Mouse (Mus musculus) hindbrain, embryonic 13.5 days (tissue): ENCODE data around the gene Hivep3. TPM values are rescaled to one million over a fixed set of nuclear protein-coding genes. Genes with fewer than 3 reads are reported as not detected.

Source experiments
- ATAC-seq: fragments of 200-750 bp; cut with Nextera tagmentation; 2 replicates; pipeline ENCODE4 v1.8.0; 2017; ENCODE audit warnings: moderate TSS enrichment; ENCODE audit not compliant: low FRiP score
- H3K27ac ChIP-seq: fragments of 300-500 bp; sonication (generic); 2 replicates; pipeline ENCODE4 v1.5.1; 2015; ENCODE audit warnings: inconsistent platforms, mild to moderate bottlenecking, moderate library complexity
- H3K27me3 ChIP-seq: fragments of 300-500 bp; sonication (generic); 2 replicates; pipeline ENCODE4 v1.6.1; 2015; ENCODE audit warnings: mild to moderate bottlenecking, inconsistent platforms
- H3K36me3 ChIP-seq: fragments of 300-500 bp; sonication (generic); 2 replicates; pipeline ENCODE4 v1.6.1; 2015; ENCODE audit warnings: mild to moderate bottlenecking, inconsistent platforms
- H3K4me1 ChIP-seq: fragments of 300-500 bp; sonication (generic); replicated peaks from 2 replicates; pipeline ENCODE4 v1.6.1; 2015; ENCODE audit warnings: inconsistent platforms
- H3K4me2 ChIP-seq: fragments of 300-500 bp; sonication (generic); 2 replicates; pipeline ENCODE4 v1.6.1; 2015; ENCODE audit warnings: inconsistent platforms, mild to moderate bottlenecking, moderate library complexity
- H3K4me3 ChIP-seq: fragments of 300-500 bp; sonication (generic); 2 replicates; pipeline ENCODE4 v1.5.1; 2015; ENCODE audit warnings: mild to moderate bottlenecking, inconsistent platforms
- H3K9ac ChIP-seq: fragments of 300-500 bp; sonication (generic); 2 replicates; pipeline ENCODE4 v1.6.1; 2015; ENCODE audit warnings: mild to moderate bottlenecking, inconsistent platforms
- H3K9me3 ChIP-seq: fragments of 300-500 bp; sonication (generic); 2 replicates; pipeline ENCODE4 v1.6.1; 2016; ENCODE audit warnings: inconsistent platforms
- WGBS: fragments of 180-500 bp; shearing (Covaris S2); methylation state at CpG from one replicate; pipeline ENCODE4 v1.1.7; 2015; 5-methylcytosine and 5-hydroxymethylcytosine counted together
- polyA plus RNA-seq: library from polyadenylated mRNA; unstranded; fragments of >200 nt; fragmentation: Nextera tagmentation; extraction: Ambion mirVana; gene quantifications from 2 replicates; pipeline ENCODE4 v1.2.1, GENCODE M21; 2015

Hivep3 gene
- polyA plus RNA-seq, 1 experiment from 2014 or later = 12.8 TPM

- Histone ChIP-seq H3K36me3 (no peaks in the 10 kb centered on the region), H3K9me3 (no peaks in the 10 kb centered on the region), H3K27me3 (no peaks in the 10 kb centered on the region), H3K4me2 (no peak overlapping the region), H3K27ac (peak overlapping the region; percentile 12; the same call in 1 of the 2 replicates), H3K4me1 (peaks cover 16% of the 10 kb centered on the region), H3K9ac (no peak overlapping the region), H3K4me3 (no peak overlapping the region)
- ATAC-seq = no peak
- 71% methylated on average over 3 of the region's 3 CpGs for WGBS
These were observed 132.4 kb downstream of the Hivep3 start for GRCm38 (mm10) chr4:119865827-119866455.

DNA sequence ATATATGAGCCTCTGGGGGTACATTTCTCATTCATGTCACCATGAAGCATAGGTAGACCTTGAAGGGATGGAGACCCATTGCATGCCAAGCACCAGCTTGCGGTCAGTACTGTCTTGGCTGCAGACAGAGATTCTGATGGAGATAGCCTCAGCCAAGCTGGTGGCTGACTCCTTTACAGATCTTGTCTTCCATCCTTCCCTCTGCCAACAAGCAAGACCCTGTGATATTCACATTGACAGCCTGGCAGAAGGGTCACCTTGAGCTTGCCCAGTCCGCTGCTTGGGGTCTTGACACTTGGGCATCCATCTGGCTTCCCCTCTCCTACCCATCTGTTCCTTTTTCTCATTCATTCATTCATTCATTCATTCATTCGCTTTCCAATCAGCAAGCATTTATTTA, 133.5 kb downstream of the Hivep3 start:
- Histone ChIP-seq H3K9me3 (no peaks in the 10 kb centered on the region), H3K27ac (no peak overlapping the region), H3K27me3 (no peaks in the 10 kb centered on the region), H3K4me1 (peaks cover 6% of the 10 kb centered on the region), H3K9ac (no peak overlapping the region), H3K36me3 (no peaks in the 10 kb centered on the region), H3K4me3 (no peak overlapping the region), H3K4me2 (no peak overlapping the region)
- ATAC-seq = no peak
- 94% methylated on average over 3 of the region's 3 CpGs for WGBS

DNA sequence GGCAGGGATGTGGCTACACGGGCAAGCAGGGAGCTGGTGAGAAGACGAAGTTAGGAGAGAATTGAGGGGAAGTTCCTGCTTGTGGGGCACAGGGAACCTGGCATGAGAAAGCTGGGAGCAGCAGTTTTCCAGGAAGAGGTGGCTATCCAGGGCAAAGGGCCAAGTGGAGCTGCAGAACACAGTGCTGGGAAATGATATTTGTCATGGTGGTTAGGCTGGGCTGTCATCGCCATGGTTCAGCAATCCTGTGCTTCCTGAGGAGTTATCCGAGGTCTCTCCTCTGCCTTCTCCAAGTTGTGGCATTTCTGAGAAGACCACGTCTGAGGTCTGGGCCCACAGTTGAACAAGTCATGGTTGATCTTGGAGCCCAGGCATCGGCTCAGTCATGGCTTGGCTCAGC, 136.8 kb downstream of the Hivep3 start:
- Histone ChIP-seq H3K4me1 (peaks cover 6% of the 10 kb centered on the region), H3K4me2 (no peak overlapping the region), H3K9me3 (no peaks in the 10 kb centered on the region), H3K27ac (no peak overlapping the region), H3K9ac (no peak overlapping the region), H3K36me3 (0 out of 2 replicates have a peak, but pooled peaks cover 6% of the 10 kb centered on the region), H3K27me3 (no peaks in the 10 kb centered on the region), H3K4me3 (no peak overlapping the region)
- no peak for ATAC-seq
- WGBS = 86% methylated on average over 6 of the region's 6 CpGs

GRCm38 (mm10) chr4:119871441-119871840, 137.9 kb downstream of the Hivep3 start:
- Histone ChIP-seq H3K9me3 (no peaks in the 10 kb centered on the region), H3K27me3 (no peaks in the 10 kb centered on the region), H3K4me3 (no peak overlapping the region), H3K36me3 (0 out of 2 replicates have a peak, but pooled peaks cover 6% of the 10 kb centered on the region), H3K27ac (no peak overlapping the region), H3K4me1 (peaks cover under 1% of the 10 kb centered on the region; the same call in 1 of the 2 replicates), H3K4me2 (no peak overlapping the region), H3K9ac (no peak overlapping the region)
- no peak for ATAC-seq
- 97% methylated on average over 2 of the region's 2 CpGs for WGBS

GRCm38 (mm10) chr4:119871861-119872582, 138.4 kb downstream of the Hivep3 start:
- 92% methylated on average over 10 of the region's 10 CpGs for WGBS
- no peak for ATAC-seq
- Histone ChIP-seq H3K4me2 (no peak overlapping the region), H3K9ac (no peak overlapping the region), H3K4me3 (no peak overlapping the region), H3K36me3 (0 out of 2 replicates have a peak, but pooled peaks cover 6% of the 10 kb centered on the region), H3K9me3 (no peaks in the 10 kb centered on the region), H3K27me3 (no peaks in the 10 kb centered on the region), H3K27ac (no peak overlapping the region), H3K4me1 (no peaks in the 10 kb centered on the region)

GRCm38 (mm10) chr4:119873935-119874334, 140.4 kb downstream of the Hivep3 start:
- Histone ChIP-seq H3K27me3 (no peaks in the 10 kb centered on the region), H3K4me1 (no peaks in the 10 kb centered on the region), H3K4me2 (no peak overlapping the region), H3K4me3 (no peak overlapping the region), H3K36me3 (0 out of 2 replicates have a peak, but pooled peaks cover 6% of the 10 kb centered on the region), H3K9ac (no peak overlapping the region), H3K9me3 (no peaks in the 10 kb centered on the region), H3K27ac (no peak overlapping the region)
- ATAC-seq = no peak
- WGBS = 71% methylated on average over 6 of the region's 6 CpGs

GRCm38 (mm10) chr4:119875592-119875991, 142.0 kb downstream of the Hivep3 start:
- ATAC-seq = no peak
- 86% methylated on average over 2 of the region's 2 CpGs for WGBS
- Histone ChIP-seq H3K9me3 (no peaks in the 10 kb centered on the region), H3K4me1 (peaks cover 15% of the 10 kb centered on the region), H3K4me3 (no peak overlapping the region), H3K27ac (no peak overlapping the region), H3K4me2 (no peak overlapping the region), H3K27me3 (no peaks in the 10 kb centered on the region), H3K36me3 (0 out of 2 replicates have a peak, but pooled peaks cover 6% of the 10 kb centered on the region), H3K9ac (no peak overlapping the region)

GRCm38 (mm10) chr4:119876535-119877160, 143.1 kb downstream of the Hivep3 start:
- no peak overlapping the region for H3K9ac ChIP-seq
- H3K27ac ChIP-seq = no peak overlapping the region
- no peaks in the 10 kb centered on the region for H3K9me3 ChIP-seq
- no peak for ATAC-seq
- H3K27me3 ChIP-seq = no peaks in the 10 kb centered on the region
- 0 out of 2 replicates have a peak, but pooled peaks cover 6% of the 10 kb centered on the region for H3K36me3 ChIP-seq
- WGBS = 71% methylated on average over 8 of the region's 8 CpGs
- no peak overlapping the region for H3K4me3 ChIP-seq
- peaks cover 15% of the 10 kb centered on the region for H3K4me1 ChIP-seq
- no peak overlapping the region for H3K4me2 ChIP-seq

GRCm38 (mm10) chr4:119878218-119878617, 144.6 kb downstream of the Hivep3 start:
- Histone ChIP-seq H3K9me3 (no peaks in the 10 kb centered on the region), H3K27me3 (no peaks in the 10 kb centered on the region), H3K36me3 (no peaks in the 10 kb centered on the region), H3K27ac (no peak overlapping the region), H3K4me3 (no peak overlapping the region), H3K4me2 (no peak overlapping the region), H3K9ac (no peak overlapping the region), H3K4me1 (peaks cover 23% of the 10 kb centered on the region)
- ATAC-seq = no peak
- 89% methylated on average over 5 of the region's 5 CpGs for WGBS

DNA sequence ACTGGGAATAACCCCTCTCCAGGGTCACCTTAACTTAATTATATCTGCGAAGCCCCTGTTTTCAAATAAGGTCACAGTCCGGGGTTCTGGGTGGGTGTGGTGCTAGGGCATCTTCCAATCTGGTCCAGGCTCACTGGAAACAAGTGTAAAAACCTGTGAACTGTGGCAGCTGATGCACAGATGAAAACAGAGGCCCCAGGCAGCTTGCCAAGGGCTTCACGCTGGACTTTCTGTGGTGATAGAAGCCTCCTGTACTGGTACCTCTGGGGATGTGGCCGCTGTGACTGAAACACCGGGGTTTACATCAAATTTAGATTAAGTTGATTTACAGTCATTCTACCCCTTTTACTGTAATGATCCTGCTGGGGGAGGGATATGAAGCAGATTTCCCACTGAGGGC, 146.1 kb downstream of the Hivep3 start:
- no peak overlapping the region for H3K4me3 ChIP-seq
- no peaks in the 10 kb centered on the region for H3K27me3 ChIP-seq
- ATAC-seq = no peak
- no peaks in the 10 kb centered on the region for H3K9me3 ChIP-seq
- 58% methylated on average over 5 of the region's 5 CpGs for WGBS
- H3K36me3 ChIP-seq = no peaks in the 10 kb centered on the region
- H3K9ac ChIP-seq = no peak overlapping the region
- peak overlapping the region; percentile 40 for H3K27ac ChIP-seq
- H3K4me1 ChIP-seq = peaks cover 23% of the 10 kb centered on the region
- H3K4me2 ChIP-seq = no peak overlapping the region

DNA sequence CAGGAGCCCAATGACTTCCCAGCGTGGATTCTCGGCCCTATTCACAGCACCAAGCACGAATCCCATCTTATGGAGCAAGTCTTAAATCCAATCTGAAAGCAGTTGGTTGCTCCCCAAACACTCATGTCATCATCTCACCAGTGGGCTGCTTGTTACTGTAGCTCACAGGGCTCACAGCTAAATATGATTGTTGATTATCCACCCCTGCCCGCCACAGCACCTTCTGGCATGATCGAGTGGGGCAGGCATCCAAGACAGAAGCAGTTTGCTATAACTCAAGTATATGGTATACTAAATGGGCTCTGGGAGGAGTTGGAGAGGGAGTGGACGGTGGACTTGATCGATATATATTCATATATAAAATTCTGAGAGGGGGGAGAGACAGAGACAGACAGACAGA, 146.7 kb downstream of the Hivep3 start:
- Histone ChIP-seq H3K4me2 (no peak overlapping the region), H3K4me3 (no peak overlapping the region), H3K27ac (peak overlapping the region; percentile 40; the same call in 1 of the 2 replicates), H3K27me3 (no peaks in the 10 kb centered on the region), H3K9me3 (no peaks in the 10 kb centered on the region), H3K4me1 (peaks cover 23% of the 10 kb centered on the region), H3K36me3 (no peaks in the 10 kb centered on the region), H3K9ac (no peak overlapping the region)
- 82% methylated on average over 7 of the region's 7 CpGs for WGBS
- no peak for ATAC-seq

GRCm38 (mm10) chr4:119881292-119881691, 147.7 kb downstream of the Hivep3 start:
- no peak overlapping the region for H3K9ac ChIP-seq
- H3K4me1 ChIP-seq = peaks cover 23% of the 10 kb centered on the region
- H3K4me2 ChIP-seq = no peak overlapping the region
- H3K4me3 ChIP-seq = no peak overlapping the region
- no peak overlapping the region for H3K27ac ChIP-seq
- no peaks in the 10 kb centered on the region for H3K27me3 ChIP-seq
- 88% methylated on average over 4 of the region's 4 CpGs for WGBS
- no peaks in the 10 kb centered on the region for H3K9me3 ChIP-seq
- H3K36me3 ChIP-seq = no peaks in the 10 kb centered on the region
- ATAC-seq = no peak
